Mouse (Mus musculus) forebrain, embryonic 12.5 days (tissue): Measurements from ENCODE around the gene Lrrc8b. TPM values are rescaled to one million over a fixed set of nuclear protein-coding genes. Genes with fewer than 3 reads are reported as not detected.

Experiments used
- ATAC-seq: fragments of 200-750 bp; cut with Nextera tagmentation; 2 replicates; pipeline ENCODE4 v1.8.0; 2017; ENCODE audit warnings: moderate TSS enrichment; ENCODE audit not compliant: low FRiP score
- H3K27ac ChIP-seq: fragments of 300-500 bp; sonication (generic); 2 replicates; pipeline ENCODE4 v1.5.1; 2016; ENCODE audit warnings: mild to moderate bottlenecking
- H3K27me3 ChIP-seq: fragments of 300-500 bp; sonication (generic); 2 replicates; pipeline ENCODE4 v1.6.1; 2016; ENCODE audit warnings: mild to moderate bottlenecking
- H3K36me3 ChIP-seq: fragments of 300-500 bp; sonication (generic); replicated peaks from 2 replicates; pipeline ENCODE4 v1.6.1; 2016; ENCODE audit warnings: mild to moderate bottlenecking
- H3K4me1 ChIP-seq: fragments of 300-500 bp; sonication (generic); 2 replicates; pipeline ENCODE4 v1.6.1; 2016
- H3K4me2 ChIP-seq: fragments of 300-500 bp; sonication (generic); 2 replicates; pipeline ENCODE4 v1.6.1; 2016; ENCODE audit warnings: mild to moderate bottlenecking, moderate library complexity
- H3K4me3 ChIP-seq: fragments of 300-500 bp; sonication (generic); replicated peaks from 2 replicates; pipeline ENCODE4 v1.5.1; 2016; ENCODE audit warnings: mild to moderate bottlenecking
- H3K9ac ChIP-seq: fragments of 300-500 bp; sonication (generic); 2 replicates; pipeline ENCODE4 v1.6.1; 2016; ENCODE audit warnings: mild to moderate bottlenecking
- H3K9me3 ChIP-seq: fragments of 300-500 bp; sonication (generic); 2 replicates; pipeline ENCODE4 v1.6.1; 2016
- WGBS: fragments of 180-500 bp; shearing (Covaris S2); methylation state at CpG from one replicate; pipeline ENCODE4 v1.1.7; 2016; 5-methylcytosine and 5-hydroxymethylcytosine counted together
- polyA plus RNA-seq: library from polyadenylated mRNA; unstranded; fragments of >200 nt; fragmentation: Nextera tagmentation; extraction: Ambion mirVana; gene quantifications from 2 replicates; pipeline ENCODE4 v1.2.1, GENCODE M21; 2016

Gene Lrrc8b
- polyA plus RNA-seq, 1 experiment from 2014 or later = 11.9 TPM

GRCm38 (mm10) chr5:105410521-105411293 is 4.9 kb upstream of the Lrrc8b start:
- Histone ChIP-seq H3K36me3 (no peaks in the 10 kb centered on the region), H3K4me3 (no peak overlapping the region), H3K4me2 (no peak overlapping the region), H3K4me1 (peaks cover 8% of the 10 kb centered on the region), H3K9ac (no peak overlapping the region), H3K9me3 (no peaks in the 10 kb centered on the region), H3K27me3 (no peaks in the 10 kb centered on the region; the same call in 1 of the 2 replicates), H3K27ac (no peak overlapping the region)
- 67% methylated on average over 6 of the region's 6 CpGs for WGBS
- no peak for ATAC-seq

GRCm38 (mm10) chr5:105411294-105411570 is 4.3 kb upstream of the Lrrc8b start:
- ATAC-seq = no peak
- WGBS = 65% methylated on average over 4 of the region's 4 CpGs
- no peaks in the 10 kb centered on the region for H3K9me3 ChIP-seq
- H3K9ac ChIP-seq = no peak overlapping the region
- H3K4me2 ChIP-seq = no peak overlapping the region
- no peaks in the 10 kb centered on the region; the same call in 1 of the 2 replicates for H3K27me3 ChIP-seq
- no peak overlapping the region for H3K27ac ChIP-seq
- no peak overlapping the region for H3K4me3 ChIP-seq
- H3K36me3 ChIP-seq = no peaks in the 10 kb centered on the region
- peaks cover 10% of the 10 kb centered on the region for H3K4me1 ChIP-seq

GRCm38 (mm10) chr5:105411768-105412167 is 3.8 kb upstream of the Lrrc8b start:
- no peaks in the 10 kb centered on the region for H3K36me3 ChIP-seq
- no peak overlapping the region for H3K4me2 ChIP-seq
- no peak overlapping the region for H3K27ac ChIP-seq
- H3K4me3 ChIP-seq = no peak overlapping the region
- no peaks in the 10 kb centered on the region; the same call in 1 of the 2 replicates for H3K27me3 ChIP-seq
- no peak for ATAC-seq
- peaks cover 13% of the 10 kb centered on the region for H3K4me1 ChIP-seq
- no peaks in the 10 kb centered on the region for H3K9me3 ChIP-seq
- WGBS = 86% methylated on average over 2 of the region's 2 CpGs
- H3K9ac ChIP-seq = no peak overlapping the region

- Histone ChIP-seq H3K36me3 (no peaks in the 10 kb centered on the region), H3K4me1 (peaks cover 13% of the 10 kb centered on the region), H3K9ac (no peak overlapping the region), H3K4me3 (no peak overlapping the region), H3K27ac (no peak overlapping the region), H3K4me2 (no peak overlapping the region), H3K27me3 (no peaks in the 10 kb centered on the region; the same call in 1 of the 2 replicates), H3K9me3 (no peaks in the 10 kb centered on the region)
- 91% methylated on average over 3 of the region's 3 CpGs for whole genome bisulfite sequencing
- ATAC-seq = no peak
These were observed 2.9 kb upstream of the Lrrc8b start for GRCm38 (mm10) chr5:105412634-105413033.

GRCm38 (mm10) chr5:105414341-105415120 is 1.0 kb upstream of the Lrrc8b start:
- peaks cover 13% of the 10 kb centered on the region for H3K4me1 ChIP-seq
- peaks cover 6% of the 10 kb centered on the region; the same call in 1 of the 2 replicates for H3K36me3 ChIP-seq
- H3K9ac ChIP-seq = peak overlapping the region; percentile 93
- no peak for ATAC-seq
- no peak overlapping the region; the same call in 1 of the 2 replicates for H3K27ac ChIP-seq
- peak overlapping the region; percentile 89 for H3K4me3 ChIP-seq
- 0 out of 2 replicates have a peak, but pooled peaks cover 7% of the 10 kb centered on the region for H3K9me3 ChIP-seq
- no peaks in the 10 kb centered on the region; the same call in 1 of the 2 replicates for H3K27me3 ChIP-seq
- WGBS = 78% methylated on average over 12 of the region's 12 CpGs
- peak overlapping the region; percentile 98 for H3K4me2 ChIP-seq

GRCm38 (mm10) chr5:105415951-105416675 is 538 bp downstream of the Lrrc8b start:
- H3K9me3 ChIP-seq = 0 out of 2 replicates have a peak, but pooled peaks cover 7% of the 10 kb centered on the region
- H3K36me3 ChIP-seq = peaks cover 6% of the 10 kb centered on the region; the same call in 1 of the 2 replicates
- peak overlapping the region; percentile 98 for H3K4me2 ChIP-seq
- H3K27ac ChIP-seq = peak overlapping the region; percentile 78; the same call in 1 of the 2 replicates
- H3K4me3 ChIP-seq = peak overlapping the region; percentile 89
- ATAC-seq = peak; percentile 70
- H3K9ac ChIP-seq = peak overlapping the region; percentile 93
- WGBS = 4% methylated on average over 34 of the region's 36 CpGs
- peaks cover 13% of the 10 kb centered on the region for H3K4me1 ChIP-seq
- H3K27me3 ChIP-seq = no peaks in the 10 kb centered on the region

GRCm38 (mm10) chr5:105417217-105417616 is 1.6 kb downstream of the Lrrc8b start:
- ATAC-seq = no peak
- peaks cover 13% of the 10 kb centered on the region for H3K4me1 ChIP-seq
- H3K36me3 ChIP-seq = peaks cover 6% of the 10 kb centered on the region; the same call in 1 of the 2 replicates
- no peak overlapping the region for H3K9ac ChIP-seq
- no peaks in the 10 kb centered on the region for H3K27me3 ChIP-seq
- 76% methylated on average over 8 of the region's 8 CpGs for WGBS
- 0 out of 2 replicates have a peak, but pooled peaks cover 7% of the 10 kb centered on the region for H3K9me3 ChIP-seq
- H3K4me3 ChIP-seq = no peak overlapping the region
- H3K27ac ChIP-seq = no peak overlapping the region
- no peak overlapping the region for H3K4me2 ChIP-seq

- Histone ChIP-seq H3K9me3 (0 out of 2 replicates have a peak, but pooled peaks cover 7% of the 10 kb centered on the region), H3K4me3 (no peak overlapping the region), H3K9ac (no peak overlapping the region), H3K36me3 (peaks cover 6% of the 10 kb centered on the region; the same call in 1 of the 2 replicates), H3K4me2 (no peak overlapping the region), H3K27me3 (no peaks in the 10 kb centered on the region), H3K4me1 (peaks cover 13% of the 10 kb centered on the region), H3K27ac (no peak overlapping the region)
- ATAC-seq = no peak
- 92% methylated on average over 7 of the region's 7 CpGs for WGBS
These were observed 2.8 kb downstream of the Lrrc8b start for GRCm38 (mm10) chr5:105418364-105418763.

- peaks cover 6% of the 10 kb centered on the region; the same call in 1 of the 2 replicates for H3K36me3 ChIP-seq
- no peaks in the 10 kb centered on the region for H3K27me3 ChIP-seq
- H3K4me3 ChIP-seq = no peak overlapping the region
- H3K9me3 ChIP-seq = 0 out of 2 replicates have a peak, but pooled peaks cover 7% of the 10 kb centered on the region
- WGBS = 80% methylated on average over 5 of the region's 5 CpGs
- no peak for ATAC-seq
- no peak overlapping the region for H3K9ac ChIP-seq
- H3K4me1 ChIP-seq = peaks cover 13% of the 10 kb centered on the region
- no peak overlapping the region for H3K4me2 ChIP-seq
- H3K27ac ChIP-seq = no peak overlapping the region
These were observed 3.3 kb downstream of the Lrrc8b start for GRCm38 (mm10) chr5:105418851-105419250.

- no peak overlapping the region for H3K4me3 ChIP-seq
- no peak overlapping the region for H3K27ac ChIP-seq
- H3K9ac ChIP-seq = no peak overlapping the region
- 98% methylated on average over 2 of the region's 2 CpGs for WGBS
- no peak overlapping the region for H3K4me2 ChIP-seq
- H3K4me1 ChIP-seq = no peaks in the 10 kb centered on the region
- peaks cover 4% of the 10 kb centered on the region; the same call in 1 of the 2 replicates for H3K36me3 ChIP-seq
- H3K9me3 ChIP-seq = no peaks in the 10 kb centered on the region
- ATAC-seq = no peak
- no peaks in the 10 kb centered on the region for H3K27me3 ChIP-seq
These were observed 10.0 kb downstream of the Lrrc8b start for GRCm38 (mm10) chr5:105425587-105425986.

GRCm38 (mm10) chr5:105427326-105427725 is 11.8 kb downstream of the Lrrc8b start:
- Histone ChIP-seq H3K4me3 (no peak overlapping the region), H3K4me1 (no peaks in the 10 kb centered on the region), H3K9ac (no peak overlapping the region), H3K9me3 (no peaks in the 10 kb centered on the region), H3K36me3 (peaks cover 4% of the 10 kb centered on the region; the same call in 1 of the 2 replicates), H3K4me2 (no peak overlapping the region), H3K27me3 (no peaks in the 10 kb centered on the region), H3K27ac (no peak overlapping the region)
- 86% methylated on average over 7 of the region's 7 CpGs for WGBS
- ATAC-seq = no peak
